Mouse (Mus musculus): ENCODE data around the gene Nhsl2. TPM values are rescaled to one million over a fixed set of nuclear protein-coding genes. Genes with fewer than 3 reads are reported as not detected.

Nhsl2 gene
- polyA plus RNA-seq, 1 experiment from 2014 or later, result 9.0 TPM

Small RNA genes within 50 kb of the gene (microRNA-seq; reads per million reads assigned to microRNA genes)
- not detected for gene Gm27843

Other genes with a start within 250 kb of the Nhsl2 start
- gene Ogt, start 209.3 kb upstream of the Nhsl2 start, polyA plus RNA-seq (2016; fragmentation: Nextera tagmentation; extraction: Ambion mirVana), result 199 and 218 TPM in 2 replicates
- 0.10 TPM in 1 of 2 replicates, not detected in the other for gene Cxcr3, start 115.1 kb upstream of the Nhsl2 start, polyA plus RNA-seq (2016; fragmentation: Nextera tagmentation; extraction: Ambion mirVana)
- not detected in 2 replicates for gene Gm4779, start 55.0 kb upstream of the Nhsl2 start, polyA plus RNA-seq (2016; fragmentation: Nextera tagmentation; extraction: Ambion mirVana)
- 0.10 TPM in 1 of 2 replicates, not detected in the other for gene 8030474K03Rik, start 54.7 kb upstream of the Nhsl2 start, polyA plus RNA-seq (2016; fragmentation: Nextera tagmentation; extraction: Ambion mirVana)
- 9.3 and 10.2 TPM in 2 replicates for gene Rtl5, start 221.9 kb downstream of the Nhsl2 start, polyA plus RNA-seq (2016; fragmentation: Nextera tagmentation; extraction: Ambion mirVana)

All from forebrain, embryonic 12.5 days (tissue).